Mouse (Mus musculus): ENCODE data around the gene Rsph4a. TPM values are rescaled to one million over a fixed set of nuclear protein-coding genes. Genes with fewer than 3 reads are reported as not detected.
"Not testable (repeated sequence)": the region's sequence is repeated elsewhere in the genome, so short reads cannot be mapped to it uniquely, and the experiment has no call there.

Rsph4a gene
- polyA plus RNA-seq (2014; fragmentation: Nextera tagmentation; extraction: Ambion mirVana) = 0.09 TPM in 1 of 2 replicates, not detected in the other

- Histone ChIP-seq H3K9ac (ENCODE audit: low read length) (no peak within 1 kb of the TSS), H3K4me2 (ENCODE audit: low read depth) (peak within 1 kb of the TSS; percentile 58), H3K27me3 (ENCODE audit: control insufficient read depth, insufficient read depth, low read length) (no peaks in the 10 kb centered on the region), H3K4me1 (ENCODE audit: control insufficient read depth, insufficient read depth, low read length) (0 out of 2 replicates have a peak, but pooled peaks cover 4% of the 10 kb centered on the region), H3K27ac (ENCODE audit: low read depth, low read length) (no peak within 1 kb of the TSS), H3K36me3 (ENCODE audit: control insufficient read depth, insufficient read depth, low read length) (no peaks in the 10 kb centered on the region), H3K9me3 (ENCODE audit: control insufficient read depth, low read length) (no peaks in the 10 kb centered on the region), H3K4me3 (ENCODE audit: low read depth, low read length) (peak within 1 kb of the TSS; percentile 29)
- 6% methylated on average over 17 of the region's 17 CpGs for WGBS
- ATAC-seq (ENCODE audit: insufficient read depth, low FRiP score, low TSS enrichment) (peak; percentile 94), DNase-seq (ENCODE audit: low spot score) (peak; percentile 52)
Observed at GRCm38 (mm10) chr10:33904530-33905481, at the start of gene Rsph4a. Gene Rsph4a (plus strand): TSS chr10:33905111.

- ATAC-seq (ENCODE audit: insufficient read depth, low FRiP score, low TSS enrichment) = no peak
- H3K4me2 ChIP-seq (ENCODE audit: low read depth) = no peak within 1 kb of the TSS
- no peak within 1 kb of the TSS for H3K9ac ChIP-seq (ENCODE audit: low read length)
- H3K4me3 ChIP-seq (ENCODE audit: low read depth, low read length) = no peak within 1 kb of the TSS
- no peak for DNase-seq (ENCODE audit: low spot score)
- H3K9me3 ChIP-seq (ENCODE audit: control insufficient read depth, low read length) = no peaks in the 10 kb centered on the region
- H3K27ac ChIP-seq (ENCODE audit: low read depth, low read length) = no peak within 1 kb of the TSS
- no peaks in the 10 kb centered on the region for H3K36me3 ChIP-seq (ENCODE audit: control insufficient read depth, insufficient read depth, low read length)
- no peaks in the 10 kb centered on the region for H3K4me1 ChIP-seq (ENCODE audit: control insufficient read depth, insufficient read depth, low read length)
- no peaks in the 10 kb centered on the region for H3K27me3 ChIP-seq (ENCODE audit: control insufficient read depth, insufficient read depth, low read length)
Observed at GRCm38 (mm10) chr10:33857421-33857820, 47.5 kb upstream of the Rsph4a start, which contains the start of gene Sult3a1. Gene Sult3a1 (plus strand): TSS chr10:33857721.

GRCm38 (mm10) chr10:33865994-33866393 lies 38.9 kb upstream of the Rsph4a start:
- no peaks in the 10 kb centered on the region for H3K36me3 ChIP-seq (ENCODE audit: control insufficient read depth, insufficient read depth, low read length)
- H3K27me3 ChIP-seq (ENCODE audit: control insufficient read depth, insufficient read depth, low read length) = no peaks in the 10 kb centered on the region
- H3K9me3 ChIP-seq (ENCODE audit: control insufficient read depth, low read length) = no peaks in the 10 kb centered on the region
- no peak overlapping the region for H3K4me3 ChIP-seq (ENCODE audit: low read depth, low read length)
- H3K27ac ChIP-seq (ENCODE audit: low read depth, low read length) = no peak overlapping the region
- DNase-seq (ENCODE audit: low spot score) (no peak), ATAC-seq (ENCODE audit: insufficient read depth, low FRiP score, low TSS enrichment) (no peak)
- H3K4me2 ChIP-seq (ENCODE audit: low read depth) = no peak overlapping the region
- no peak overlapping the region for H3K9ac ChIP-seq (ENCODE audit: low read length)
- H3K4me1 ChIP-seq (ENCODE audit: control insufficient read depth, insufficient read depth, low read length) = no peaks in the 10 kb centered on the region
- WGBS = 81% methylated on average over 2 of the region's 2 CpGs

GRCm38 (mm10) chr10:33870441-33870840 lies 34.5 kb upstream of the Rsph4a start:
- no peaks in the 10 kb centered on the region for H3K4me1 ChIP-seq (ENCODE audit: control insufficient read depth, insufficient read depth, low read length)
- no peak overlapping the region for H3K27ac ChIP-seq (ENCODE audit: low read depth, low read length)
- DNase-seq (ENCODE audit: low spot score) = no peak
- H3K4me3 ChIP-seq (ENCODE audit: low read depth, low read length) = no peak overlapping the region
- no peaks in the 10 kb centered on the region for H3K27me3 ChIP-seq (ENCODE audit: control insufficient read depth, insufficient read depth, low read length)
- H3K9me3 ChIP-seq (ENCODE audit: control insufficient read depth, low read length) = no peaks in the 10 kb centered on the region
- no peak for ATAC-seq (ENCODE audit: insufficient read depth, low FRiP score, low TSS enrichment)
- H3K36me3 ChIP-seq (ENCODE audit: control insufficient read depth, insufficient read depth, low read length) = no peaks in the 10 kb centered on the region
- H3K9ac ChIP-seq (ENCODE audit: low read length) = no peak overlapping the region
- WGBS = 15% methylated on average over 1 of the region's 1 CpGs
- no peak overlapping the region for H3K4me2 ChIP-seq (ENCODE audit: low read depth)

GRCm38 (mm10) chr10:33872672-33873398 lies 32.1 kb upstream of the Rsph4a start:
- no peak overlapping the region for H3K9ac ChIP-seq (ENCODE audit: low read length)
- no peaks in the 10 kb centered on the region for H3K4me1 ChIP-seq (ENCODE audit: control insufficient read depth, insufficient read depth, low read length)
- ATAC-seq (ENCODE audit: insufficient read depth, low FRiP score, low TSS enrichment) = no peak
- WGBS = 78% methylated on average over 2 of the region's 2 CpGs
- no peak overlapping the region for H3K4me2 ChIP-seq (ENCODE audit: low read depth)
- H3K27me3 ChIP-seq (ENCODE audit: control insufficient read depth, insufficient read depth, low read length) = no peaks in the 10 kb centered on the region
- no peak for DNase-seq (ENCODE audit: low spot score)
- H3K9me3 ChIP-seq (ENCODE audit: control insufficient read depth, low read length) = no peaks in the 10 kb centered on the region
- no peak overlapping the region for H3K4me3 ChIP-seq (ENCODE audit: low read depth, low read length)
- H3K27ac ChIP-seq (ENCODE audit: low read depth, low read length) = no peak overlapping the region
- no peaks in the 10 kb centered on the region for H3K36me3 ChIP-seq (ENCODE audit: control insufficient read depth, insufficient read depth, low read length)

- H3K4me1 ChIP-seq (ENCODE audit: control insufficient read depth, insufficient read depth, low read length); ATAC-seq (ENCODE audit: insufficient read depth, low FRiP score, low TSS enrichment); H3K27ac ChIP-seq (ENCODE audit: low read depth, low read length); DNase-seq (ENCODE audit: low spot score); H3K9me3 ChIP-seq (ENCODE audit: control insufficient read depth, low read length); H3K9ac ChIP-seq (ENCODE audit: low read length); H3K4me3 ChIP-seq (ENCODE audit: low read depth, low read length); H3K27me3 ChIP-seq (ENCODE audit: control insufficient read depth, insufficient read depth, low read length); H3K36me3 ChIP-seq (ENCODE audit: control insufficient read depth, insufficient read depth, low read length); H3K4me2 ChIP-seq (ENCODE audit: low read depth): not testable (repeated sequence)
- 74% methylated on average over 2 of the region's 2 CpGs for WGBS
Observed at GRCm38 (mm10) chr10:33882411-33882810, 22.5 kb upstream of the Rsph4a start.

GRCm38 (mm10) chr10:33901520-33901919 lies 3.4 kb upstream of the Rsph4a start:
- not testable (repeated sequence) for H3K36me3 ChIP-seq (ENCODE audit: control insufficient read depth, insufficient read depth, low read length); H3K27ac ChIP-seq (ENCODE audit: low read depth, low read length); H3K27me3 ChIP-seq (ENCODE audit: control insufficient read depth, insufficient read depth, low read length); H3K4me2 ChIP-seq (ENCODE audit: low read depth); H3K9ac ChIP-seq (ENCODE audit: low read length); H3K4me3 ChIP-seq (ENCODE audit: low read depth, low read length); H3K4me1 ChIP-seq (ENCODE audit: control insufficient read depth, insufficient read depth, low read length); ATAC-seq (ENCODE audit: insufficient read depth, low FRiP score, low TSS enrichment); DNase-seq (ENCODE audit: low spot score); H3K9me3 ChIP-seq (ENCODE audit: control insufficient read depth, low read length)
- WGBS = 91% methylated on average over 1 of the region's 1 CpGs

GRCm38 (mm10) chr10:33905489-33905888 lies 578 bp downstream of the Rsph4a start:
- Histone ChIP-seq H3K9me3 (ENCODE audit: control insufficient read depth, low read length) (no peaks in the 10 kb centered on the region), H3K36me3 (ENCODE audit: control insufficient read depth, insufficient read depth, low read length) (no peaks in the 10 kb centered on the region), H3K4me1 (ENCODE audit: control insufficient read depth, insufficient read depth, low read length) (0 out of 2 replicates have a peak, but pooled peaks cover 4% of the 10 kb centered on the region), H3K4me3 (ENCODE audit: low read depth, low read length) (peak overlapping the region; percentile 29; the same call in 1 of the 2 replicates), H3K27ac (ENCODE audit: low read depth, low read length) (no peak overlapping the region), H3K27me3 (ENCODE audit: control insufficient read depth, insufficient read depth, low read length) (no peaks in the 10 kb centered on the region), H3K9ac (ENCODE audit: low read length) (no peak overlapping the region), H3K4me2 (ENCODE audit: low read depth) (peak overlapping the region; percentile 58)
- ATAC-seq (ENCODE audit: insufficient read depth, low FRiP score, low TSS enrichment) = no peak
- 1% methylated on average over 6 of the region's 6 CpGs for WGBS
- DNase-seq (ENCODE audit: low spot score) = no peak

All from neural tube, embryonic 11.5 days (tissue).